Mouse (Mus musculus): ENCODE measurements at regions not wholly inside any gene's neighbourhood (a gene's known extent, or its start where the extent isn't known, plus 50 kb on each side); places are given as distances from the start of the nearest gene placed in this dataset.

DNA sequence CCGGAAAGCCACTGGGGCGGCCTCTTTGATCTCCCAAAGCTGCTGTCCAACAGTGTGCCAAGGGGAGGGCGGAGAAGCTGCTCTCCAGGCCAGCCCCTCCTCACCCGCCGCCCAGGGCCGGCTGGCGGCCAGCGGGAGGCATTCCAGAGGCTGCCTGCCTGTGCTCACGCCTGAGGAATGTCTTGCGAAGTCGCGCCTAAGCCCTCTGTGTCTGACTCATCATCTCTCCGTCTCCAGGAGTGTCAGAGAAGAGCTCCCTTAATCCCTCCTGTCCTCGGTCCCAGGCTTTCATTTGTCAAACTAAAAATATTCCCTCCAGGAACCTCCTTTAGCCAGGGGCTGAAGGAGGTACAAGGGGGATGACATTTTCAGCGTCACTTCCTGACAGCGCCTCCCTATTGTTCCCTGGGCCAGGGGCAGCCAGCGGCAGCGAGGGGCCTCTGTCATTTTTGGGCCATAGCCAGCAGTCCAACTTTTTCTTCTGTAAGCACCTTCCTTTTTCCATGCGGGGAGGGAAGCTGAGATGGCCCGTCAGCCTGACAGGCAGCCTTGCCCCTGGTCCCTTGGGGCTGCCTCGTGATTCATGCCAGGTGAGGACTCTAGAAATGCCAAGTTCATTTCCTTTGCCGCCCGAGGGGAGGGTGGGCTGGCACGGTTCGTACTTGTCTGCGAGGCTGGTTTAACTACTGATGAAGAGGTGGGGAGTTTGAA lies 113.4 kb downstream of the Gm525 start:
- peak overlapping the region; percentile 67 for H3K4me3 ChIP-seq

GRCm38 (mm10) chr11:89185862-89186261 lies 112.2 kb downstream of the Gm525 start:
- TF ChIP-seq CTCF (IDR thresholded peaks at IDR 0.05): no peak
- no peak overlapping the region for H3K27ac ChIP-seq
- no peak overlapping the region for H3K4me3 ChIP-seq
- peak; percentile 43 for DNase-seq
- intact Hi-C loops (cut with DNase I): loop anchor here (2.0 kb wide), 1 partner anchor 87 kb away; no protein-coding TSS in a partner anchor

More for the DNA sequence above, 113.4 kb downstream of the Gm525 start:
- TF ChIP-seq CTCF (IDR thresholded peaks at IDR 0.05): no peak
- intact Hi-C loops (cut with DNase I): loop anchor here (2.0 kb wide), 1 partner anchor 88 kb away; no protein-coding TSS in a partner anchor
- peak; percentile 96 for DNase-seq
- peak overlapping the region; percentile 87 for H3K27ac ChIP-seq

- Histone ChIP-seq H3K27ac (no peak overlapping the region), H3K4me3 (no peak overlapping the region)
- DNase-seq: no peak
- no peak for TF ChIP-seq CTCF (IDR thresholded peaks at IDR 0.05)
- intact Hi-C loops (cut with DNase I): no loop called here
Observed at GRCm38 (mm10) chr11:89181471-89181870, 107.8 kb downstream of the Gm525 start.

DNA sequence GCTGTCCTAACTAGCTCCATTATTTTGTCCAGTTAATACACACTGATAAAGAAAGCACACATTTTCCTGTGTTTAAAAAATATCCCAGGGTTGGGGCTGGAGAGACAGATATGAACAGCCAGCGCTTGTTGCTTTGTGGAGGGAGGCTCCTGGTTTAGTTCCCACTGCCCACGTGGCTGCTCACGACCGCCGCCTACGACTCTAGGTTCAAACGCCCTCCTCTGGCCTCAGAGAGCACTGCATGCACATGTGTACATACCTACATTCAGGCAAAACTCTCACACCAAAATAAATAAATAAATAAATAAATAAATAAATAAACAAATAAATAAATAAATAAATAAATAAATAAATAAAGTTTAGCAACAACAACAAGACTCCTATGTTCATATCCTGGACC lies 104.8 kb downstream of the Gm525 start:
- intact Hi-C loops (cut with DNase I): no loop called here
- no peak for DNase-seq
- Histone ChIP-seq H3K4me3 (no peak overlapping the region), H3K27ac (no peak overlapping the region)
- no peak for TF ChIP-seq CTCF (IDR thresholded peaks at IDR 0.05)

- DNase-seq: no peak
- Histone ChIP-seq H3K4me3 (no peak overlapping the region), H3K27ac (no peak overlapping the region)
- intact Hi-C loops (cut with DNase I): no loop called here
- no peak for TF ChIP-seq CTCF (IDR thresholded peaks at IDR 0.05)
Observed at GRCm38 (mm10) chr11:89175511-89175910, 101.9 kb downstream of the Gm525 start.

DNA sequence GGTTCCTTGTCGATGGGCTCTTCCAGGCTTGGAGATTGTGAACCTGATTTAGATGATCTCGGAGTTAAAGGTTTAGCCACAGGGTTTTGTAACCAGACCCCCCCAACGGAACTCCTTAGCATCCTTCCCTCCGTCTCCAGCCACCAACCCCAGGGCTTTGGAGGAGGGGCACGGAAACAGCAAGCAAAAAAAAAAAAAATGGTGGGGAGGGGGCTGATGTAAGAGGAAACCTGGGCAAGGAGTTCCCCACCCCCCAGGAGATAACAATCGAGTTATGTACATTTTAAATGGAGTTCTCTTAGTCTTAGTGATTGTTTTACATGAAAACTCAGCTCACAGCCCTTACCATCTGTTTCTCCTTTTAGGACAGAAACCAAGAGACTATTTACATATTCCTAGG lies 101.3 kb downstream of the Gm525 start:
- no peak for TF ChIP-seq CTCF (IDR thresholded peaks at IDR 0.05)
- no peak for DNase-seq
- Histone ChIP-seq H3K27ac (no peak overlapping the region), H3K4me3 (no peak overlapping the region)
- intact Hi-C loops (cut with DNase I): no loop called here

DNA sequence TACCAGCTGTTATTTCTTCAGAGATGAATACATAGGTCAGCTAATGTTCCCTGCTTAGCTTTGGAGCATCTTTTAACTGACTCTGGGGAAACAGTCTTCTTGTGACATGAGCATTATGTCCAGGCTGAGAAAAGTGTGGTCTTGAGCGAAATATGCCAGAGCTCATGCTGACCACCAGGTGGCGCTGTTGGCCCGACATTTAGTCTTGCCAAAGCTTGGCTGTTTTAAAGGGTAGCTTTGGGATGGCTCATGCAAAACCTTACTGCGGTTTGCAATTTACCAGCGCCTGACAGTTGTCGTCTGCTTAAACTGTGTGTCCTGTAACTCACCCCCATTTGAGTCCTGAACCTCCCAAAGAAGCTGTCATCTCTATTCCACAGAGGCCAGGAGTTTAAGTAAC lies 91.6 kb downstream of the Gm525 start:
- DNase-seq: peak; percentile 89
- intact Hi-C loops (cut with DNase I): loop anchor here (1.0 to 5.0 kb wide), 4 partner anchors 64 to 557 kb away; no protein-coding TSS in a partner anchor
- Histone ChIP-seq H3K4me3 (no peak overlapping the region), H3K27ac (no peak overlapping the region)
- peak; percentile 94 for TF ChIP-seq CTCF (IDR thresholded peaks at IDR 0.05)

GRCm38 (mm10) chr11:89153466-89154406 lies 80.1 kb downstream of the Gm525 start:
- DNase-seq: no peak
- intact Hi-C loops (cut with DNase I): no loop called here
- Histone ChIP-seq H3K4me3 (no peak overlapping the region), H3K27ac (no peak overlapping the region)
- no peak for TF ChIP-seq CTCF (IDR thresholded peaks at IDR 0.05)

GRCm38 (mm10) chr11:89147990-89148389 lies 74.3 kb downstream of the Gm525 start:
- no peak for TF ChIP-seq CTCF (IDR thresholded peaks at IDR 0.05)
- no peak for DNase-seq
- Histone ChIP-seq H3K27ac (no peak overlapping the region), H3K4me3 (no peak overlapping the region)
- intact Hi-C loops (cut with DNase I): no loop called here

DNA sequence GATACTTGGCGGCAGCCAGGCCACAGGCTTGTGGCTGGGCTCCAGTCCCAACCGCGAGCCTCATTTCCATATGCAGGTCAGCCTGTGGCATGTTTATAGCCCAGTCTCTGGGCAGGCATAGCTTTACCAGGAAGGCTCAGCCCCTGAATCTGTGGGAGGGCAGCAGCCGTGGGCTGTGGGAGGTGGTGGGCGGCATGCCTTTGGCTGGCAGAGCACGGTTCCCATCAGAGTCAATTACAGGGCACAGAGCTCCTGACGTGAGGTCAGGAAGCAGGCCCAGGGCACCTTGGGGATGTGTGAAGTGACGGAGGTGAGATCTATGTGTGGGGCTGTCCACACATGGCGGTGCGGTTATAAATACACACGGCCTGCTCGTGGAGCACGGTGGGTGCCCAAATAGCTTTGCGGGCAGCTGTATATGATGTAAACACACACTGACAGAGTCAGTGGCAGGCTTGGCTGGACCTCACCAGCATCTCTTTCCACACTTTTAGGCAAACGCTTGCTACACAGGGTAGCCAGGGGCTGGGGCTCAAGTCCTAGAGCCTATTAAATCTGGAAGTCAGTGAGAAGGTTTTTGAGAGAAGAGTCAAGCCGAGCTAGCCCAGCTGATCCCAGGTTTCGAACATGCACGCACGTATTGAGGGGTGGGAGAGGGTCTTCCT lies 71.8 kb downstream of the Gm525 start:
- Histone ChIP-seq H3K27ac (no peak overlapping the region), H3K4me3 (no peak overlapping the region)
- no peak for DNase-seq
- TF ChIP-seq CTCF (IDR thresholded peaks at IDR 0.05): no peak
- intact Hi-C loops (cut with DNase I): no loop called here

- H3K4me3 ChIP-seq: no peak overlapping the region
- no peak overlapping the region for H3K27ac ChIP-seq
- TF ChIP-seq CTCF (IDR thresholded peaks at IDR 0.05): no peak
- no peak for DNase-seq
- intact Hi-C loops (cut with DNase I): no loop called here
Observed at GRCm38 (mm10) chr11:89142527-89143154, 69.0 kb downstream of the Gm525 start.
